Mouse (Mus musculus): Measurements from ENCODE around the gene Ccdc71.

- no peak for TF ChIP-seq CTCF (IDR thresholded peaks at IDR 0.05; ENCODE audit: extremely low read depth, insufficient read length, insufficient replicate concordance, low read depth, low read length)
- no peak for TF ChIP-seq POLR2A (IDR thresholded peaks at IDR 0.05; ENCODE audit: low read depth, low read length)
These were observed 21.2 kb upstream of the Ccdc71 start for GRCm38 (mm10) chr9:108439176-108439575.

All from small intestine, adult 2 months (tissue).